Mouse (Mus musculus) heart, postnatal 0 days (tissue): ENCODE measurements around the gene Spata17.

Source experiments
- CTCF ChIP-seq: IDR thresholded peaks from 2 replicates; pipeline ENCODE4 v1.5.1; 2016; ENCODE audit warnings: antibody characterized with exemption, control low read depth, low read depth
- EP300 ChIP-seq: IDR thresholded peaks from 2 replicates; pipeline ENCODE4 v1.6.1; 2016; ENCODE audit warnings: antibody characterized with exemption, low read depth

- TF ChIP-seq EP300 (no peak), CTCF (no peak)
Observed at GRCm38 (mm10) chr1:187118108-187118507, 97.2 kb downstream of the Spata17 start.
